Mouse (Mus musculus): ENCODE measurements around the gene Mfap1a.

- TF ChIP-seq EP300 (optimal IDR thresholded peaks at IDR 0.05) (no peak), CTCF (IDR thresholded peaks at IDR 0.05; ENCODE audit: low read depth) (no peak)
These were observed 15.5 kb upstream of the Mfap1a start for GRCm38 (mm10) chr2:121522006-121522405.
